Mouse (Mus musculus) macrophage (primary cell): Measurements from ENCODE around the gene Abi1. TPM values are rescaled to one million over a fixed set of nuclear protein-coding genes. Genes with fewer than 3 reads are reported as not detected.
"Not testable (repeated sequence)": the region's sequence is repeated elsewhere in the genome, so short reads cannot be mapped to it uniquely, and the experiment has no call there.

ENCODE experiments used
- H3K27ac ChIP-seq: fragments of 350-480 bp; formaldehyde crosslinking; 2 replicates; pipeline ENCODE4 v1.9.0; 2021
- H3K36me3 ChIP-seq: fragments of 350-480 bp; formaldehyde crosslinking; 2 replicates; pipeline ENCODE4 v1.9.0; 2021; ENCODE audit errors: inconsistent target
- H3K4me3 ChIP-seq: fragments of 350-480 bp; formaldehyde crosslinking; 2 replicates; pipeline ENCODE4 v1.9.0; 2021; ENCODE audit errors: inconsistent target
- H3K79me2 ChIP-seq: fragments of 350-480 bp; formaldehyde crosslinking; 2 replicates; pipeline ENCODE4 v1.9.0; 2021; ENCODE audit errors: inconsistent target
- WGBS: methylation state at CpG from one replicate; pipeline ENCODE4 v1.1.7; 2026; ENCODE audit warnings: inconsistent platforms; ENCODE audit not compliant: missing documents; 5-methylcytosine and 5-hydroxymethylcytosine counted together
- polyA plus RNA-seq: library from polyadenylated mRNA; stranded (reverse); fragments of 250-400 nt; gene quantifications from 3 replicates; pipeline ENCODE4 v1.2.4, GENCODE M21; 2018; ENCODE audit warnings: inconsistent platforms

Gene Abi1
- polyA plus RNA-seq, 1 experiment from 2014 or later = 184 TPM

DNA sequence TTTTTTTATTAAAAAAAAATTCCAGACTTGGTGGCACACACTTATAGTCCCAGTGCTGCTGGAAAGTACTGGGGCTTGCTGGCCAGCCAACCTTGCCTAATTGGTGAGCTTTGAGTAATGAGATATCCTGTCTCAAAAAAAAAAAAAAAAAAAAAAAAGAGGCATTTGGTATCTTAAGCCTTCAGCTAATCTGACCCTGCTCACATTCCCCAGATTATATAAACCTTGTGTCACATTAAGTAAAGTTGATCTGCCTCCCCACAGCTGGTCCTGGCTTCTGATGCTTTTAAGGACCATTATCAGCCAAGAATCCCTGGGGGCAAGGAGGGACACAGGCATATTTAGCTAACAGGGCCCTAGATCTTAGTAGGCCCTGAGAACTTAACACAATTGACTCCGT, 5.7 kb upstream of the Abi1 start:
- WGBS = 60% methylated on average over 1 of the region's 1 CpGs
- H3K79me2 ChIP-seq = no peaks in the 10 kb centered on the region
- no peak overlapping the region for H3K27ac ChIP-seq
- H3K36me3 ChIP-seq = no peaks in the 10 kb centered on the region
- H3K4me3 ChIP-seq = no peak overlapping the region

DNA sequence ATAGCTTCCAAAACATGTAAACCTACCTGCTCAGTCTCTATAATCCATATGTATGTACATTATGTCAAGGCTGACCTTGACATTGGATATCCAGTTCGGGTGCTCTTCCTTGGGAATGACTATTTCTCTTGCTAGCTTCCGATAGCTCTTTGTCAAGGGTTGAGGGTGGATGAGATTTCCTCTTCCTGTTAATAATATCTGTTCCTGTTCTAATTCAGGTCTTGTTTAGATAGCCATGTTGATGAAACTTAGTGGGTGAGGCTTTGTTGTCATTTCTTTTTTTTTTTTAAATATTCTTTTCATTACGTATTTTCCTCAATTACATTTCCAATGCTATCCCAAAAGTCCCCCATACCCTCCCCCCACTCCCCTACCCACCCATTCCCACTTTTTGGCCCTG, 2.1 kb upstream of the Abi1 start:
- H3K79me2 ChIP-seq = peaks cover 23% of the 10 kb centered on the region
- no peaks in the 10 kb centered on the region for H3K36me3 ChIP-seq
- WGBS = 80% methylated on average over 2 of the region's 3 CpGs
- peak overlapping the region; percentile 96 for H3K27ac ChIP-seq
- H3K4me3 ChIP-seq = no peak overlapping the region

DNA sequence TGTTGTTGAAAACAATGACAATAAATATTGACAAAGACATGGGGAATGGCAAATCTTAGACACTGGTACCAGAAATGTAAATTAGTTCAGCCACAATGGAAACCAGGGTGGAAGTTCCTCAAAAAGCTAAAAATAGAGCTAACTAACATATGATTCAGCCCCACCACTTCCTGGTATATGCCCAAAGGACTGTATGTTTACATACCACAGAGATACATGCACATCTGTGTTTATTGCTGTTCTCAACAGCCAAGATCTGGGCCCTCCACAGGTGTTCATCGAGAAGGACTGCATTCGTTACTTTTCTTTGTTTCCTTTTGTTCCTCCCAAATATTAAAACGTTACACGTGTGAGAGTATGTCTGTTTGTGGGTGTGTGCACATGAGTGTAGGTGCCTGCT, 1.4 kb upstream of the Abi1 start:
- peaks cover 31% of the 10 kb centered on the region for H3K79me2 ChIP-seq
- H3K36me3 ChIP-seq = no peaks in the 10 kb centered on the region
- 2% methylated on average over 4 of the region's 4 CpGs for WGBS
- peak overlapping the region; percentile 96 for H3K27ac ChIP-seq
- H3K4me3 ChIP-seq = no peak overlapping the region

DNA sequence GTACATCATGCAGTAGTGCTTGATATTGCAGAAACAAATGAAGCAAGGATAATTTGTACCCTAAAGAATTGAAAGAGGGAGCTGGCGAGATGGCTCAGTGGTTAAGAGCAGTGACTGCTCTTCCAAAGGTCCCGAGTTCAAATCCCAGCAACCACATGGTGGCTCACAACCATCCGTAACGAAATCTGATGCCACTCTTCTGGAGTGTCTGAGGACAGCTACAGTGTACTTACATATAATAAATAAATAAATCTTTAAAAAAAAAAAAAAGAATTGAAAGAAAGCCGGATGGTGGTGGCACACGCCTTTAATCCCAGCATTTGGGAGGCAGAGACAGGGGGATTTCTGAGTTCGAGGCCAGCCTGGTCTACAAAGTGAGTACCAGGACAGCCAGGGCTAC, 649 bp upstream of the Abi1 start:
- peaks cover 38% of the 10 kb centered on the region for H3K79me2 ChIP-seq
- not testable (repeated sequence) for H3K4me3 ChIP-seq, H3K36me3 ChIP-seq
- H3K27ac ChIP-seq = peak overlapping the region; percentile 96
- WGBS = 35% methylated on average over 4 of the region's 7 CpGs

DNA sequence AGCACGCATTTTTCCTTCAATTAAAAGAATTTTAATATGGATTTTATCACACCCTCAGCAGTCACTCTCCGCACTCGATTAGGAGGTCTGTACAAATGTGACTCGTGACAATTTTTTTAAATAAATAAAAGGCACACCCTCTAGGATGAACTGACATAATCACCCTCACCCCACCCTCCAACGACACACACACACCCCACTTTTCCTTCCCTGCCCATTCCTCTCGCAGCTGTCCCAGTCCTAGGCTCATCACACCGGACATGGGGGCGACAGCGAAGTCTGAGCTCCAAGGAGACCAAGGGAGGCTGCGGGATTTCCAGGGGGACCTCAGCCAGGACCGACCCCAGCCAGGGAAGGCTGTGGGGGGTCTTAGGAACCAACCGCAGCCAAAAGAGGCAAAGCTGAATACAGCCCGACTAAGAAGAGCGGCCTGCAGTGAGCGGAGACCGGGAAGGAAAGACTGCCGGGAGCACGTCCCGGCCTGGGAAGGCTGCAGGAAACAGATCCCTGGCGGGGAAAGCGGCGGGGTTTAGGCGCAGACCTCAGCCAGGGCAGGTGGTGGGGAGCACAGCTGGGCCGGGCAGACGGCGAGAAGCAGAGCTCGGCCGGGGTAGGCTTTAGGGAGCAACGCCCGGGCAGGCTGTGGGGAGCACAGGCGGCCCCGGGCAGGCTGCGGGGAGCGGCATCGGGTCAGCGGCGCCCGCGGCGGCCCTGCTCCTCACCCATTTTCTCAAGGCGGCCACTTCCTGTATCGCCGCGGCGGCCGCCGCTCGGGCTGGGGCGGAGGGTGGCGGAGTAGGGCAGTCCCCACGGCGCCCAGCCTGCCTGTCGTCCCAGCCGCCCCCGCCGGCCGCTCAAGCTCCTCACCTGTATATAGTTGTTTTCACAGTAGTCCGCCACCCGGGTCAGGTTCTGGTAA, 700 bp downstream of the Abi1 start:
- Histone ChIP-seq H3K79me2 (peaks cover 52% of the 10 kb centered on the region), H3K4me3 (peak overlapping the region; percentile 98), H3K36me3 (no peaks in the 10 kb centered on the region), H3K27ac (peak overlapping the region; percentile 96)
- 1% methylated on average over 43 of the region's 59 CpGs for WGBS

DNA sequence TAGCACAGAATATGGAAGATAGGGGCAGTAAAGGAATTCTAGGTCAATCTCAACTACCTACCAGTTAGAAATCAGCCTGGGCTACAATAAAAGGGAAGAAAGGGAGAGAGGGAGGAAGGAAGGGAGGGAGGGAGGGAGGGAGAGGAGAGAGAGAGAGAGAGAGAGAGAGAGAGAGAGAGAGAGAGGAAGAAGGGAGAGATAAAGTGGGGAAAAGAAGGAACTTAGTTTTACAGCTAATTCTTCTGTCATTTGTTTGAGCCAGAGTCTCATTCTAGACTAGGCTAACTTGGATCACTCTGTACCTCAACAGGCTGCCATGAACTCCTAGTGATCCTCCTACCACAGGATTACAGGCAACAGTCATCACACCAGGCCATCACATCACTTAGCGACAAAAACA, 4.6 kb downstream of the Abi1 start:
- Histone ChIP-seq H3K4me3 (no peak overlapping the region), H3K36me3 (peaks cover 6% of the 10 kb centered on the region; the same call in 1 of the 2 replicates), H3K27ac (no peak overlapping the region), H3K79me2 (peaks cover 91% of the 10 kb centered on the region)
- WGBS = 100% methylated on average over 1 of the region's 1 CpGs

DNA sequence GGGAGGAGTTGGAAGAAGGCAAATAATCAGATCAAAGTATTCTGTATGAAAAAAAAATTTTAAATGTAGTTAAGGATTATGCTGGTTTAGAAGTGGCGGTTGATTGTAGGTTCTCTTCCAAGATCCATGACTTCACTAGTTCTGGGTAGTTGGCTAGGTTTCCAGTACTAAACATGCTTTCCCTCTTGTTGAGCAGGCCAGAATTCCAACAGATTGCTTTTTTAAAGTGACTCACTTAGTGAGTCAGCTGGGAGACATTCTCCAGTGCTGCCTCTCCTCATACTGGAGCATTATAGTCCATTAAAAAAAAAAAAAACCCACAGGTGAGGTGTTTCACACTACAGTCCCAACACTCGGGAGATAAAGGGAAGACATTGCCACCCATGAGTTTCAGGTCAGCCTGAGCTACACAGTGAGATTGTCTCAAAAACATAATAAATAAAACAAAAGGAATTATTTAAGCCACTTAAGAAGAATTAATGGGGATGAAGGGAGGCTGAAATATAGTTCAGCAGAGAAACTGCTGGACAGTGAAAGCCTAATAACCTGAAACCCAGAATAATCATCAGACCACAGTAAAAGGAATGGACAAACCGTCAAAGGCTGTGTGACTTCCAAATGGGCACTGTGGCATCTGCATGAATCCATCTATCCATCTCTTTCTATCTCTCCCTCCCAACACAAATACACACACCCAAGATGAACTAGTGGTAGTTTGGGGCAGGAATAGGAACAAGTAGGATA, 5.2 kb downstream of the Abi1 start:
- Histone ChIP-seq H3K4me3 (no peak overlapping the region), H3K79me2 (peaks cover 97% of the 10 kb centered on the region), H3K36me3 (peaks cover 11% of the 10 kb centered on the region; the same call in 1 of the 2 replicates), H3K27ac (no peak overlapping the region)
- 91% methylated on average over 3 of the region's 3 CpGs for WGBS

DNA sequence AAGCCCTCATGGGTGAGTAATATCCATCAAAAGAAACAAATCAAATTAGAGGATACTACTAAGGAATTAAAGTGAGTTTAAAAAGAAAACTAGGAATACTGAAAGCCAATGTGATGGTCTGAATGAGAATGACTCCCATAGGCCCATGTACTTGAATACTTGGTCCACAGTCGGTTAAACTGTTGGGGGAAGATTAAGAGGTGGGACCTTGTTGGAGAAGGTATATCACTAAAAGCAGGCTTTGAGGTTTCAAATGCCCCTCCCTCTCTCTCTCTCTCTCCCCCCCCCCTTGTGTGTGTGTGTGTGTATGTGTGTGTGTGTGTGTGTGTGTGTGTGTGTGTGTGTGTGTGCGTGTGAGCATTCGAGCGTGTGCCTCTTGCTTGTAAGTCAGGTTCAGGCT, 9.4 kb downstream of the Abi1 start:
- Histone ChIP-seq H3K36me3 (peaks cover 20% of the 10 kb centered on the region; the same call in 1 of the 2 replicates), H3K4me3 (no peak overlapping the region), H3K27ac (no peak overlapping the region), H3K79me2 (peaks cover 100% of the 10 kb centered on the region)
- whole genome bisulfite sequencing = 88% methylated on average over 1 of the region's 4 CpGs

DNA sequence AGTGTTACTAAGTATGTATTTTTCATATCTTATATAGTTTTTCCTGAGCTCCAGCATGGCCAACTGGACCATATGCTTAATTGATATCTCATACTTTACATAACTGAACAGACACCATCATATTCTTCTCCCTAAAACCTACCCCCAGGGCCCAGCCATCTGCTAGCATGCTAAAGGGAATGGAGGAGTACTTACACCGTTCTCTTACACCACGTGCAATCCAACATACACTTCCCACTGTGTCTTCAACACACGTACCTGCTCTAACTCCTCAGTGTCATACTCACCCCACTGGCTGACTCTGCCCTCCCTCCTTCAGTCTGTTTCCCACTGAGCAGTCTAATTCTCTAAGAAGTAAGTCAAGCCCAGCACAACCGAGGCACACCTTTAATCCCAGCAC, 11.2 kb downstream of the Abi1 start:
- peaks cover 20% of the 10 kb centered on the region; the same call in 1 of the 2 replicates for H3K36me3 ChIP-seq
- WGBS = 86% methylated on average over 4 of the region's 4 CpGs
- no peak overlapping the region for H3K4me3 ChIP-seq
- peaks cover 100% of the 10 kb centered on the region for H3K79me2 ChIP-seq
- H3K27ac ChIP-seq = no peak overlapping the region

DNA sequence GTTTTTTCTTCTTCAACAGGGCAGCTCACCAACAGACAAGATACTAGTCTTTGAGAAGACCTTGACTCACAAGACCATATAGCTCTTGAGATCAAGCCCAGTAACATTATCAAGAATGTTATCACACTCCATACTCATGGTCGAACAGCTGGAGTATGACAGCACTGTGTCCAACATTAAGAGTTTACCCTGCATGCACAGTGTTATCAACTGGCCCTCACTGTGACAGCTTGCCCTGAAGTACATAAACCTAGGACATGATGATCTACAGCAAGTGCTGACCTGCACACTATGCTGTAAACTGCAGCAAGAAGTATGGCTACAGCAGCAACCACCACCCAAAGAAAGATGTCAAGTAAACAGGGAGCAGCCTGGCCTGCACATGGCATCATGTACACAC, 13.7 kb downstream of the Abi1 start:
- H3K36me3 ChIP-seq = peaks cover 20% of the 10 kb centered on the region; the same call in 1 of the 2 replicates
- H3K27ac ChIP-seq = no peak overlapping the region
- H3K4me3 ChIP-seq = no peak overlapping the region
- H3K79me2 ChIP-seq = peaks cover 100% of the 10 kb centered on the region
- 89% methylated on average over 1 of the region's 1 CpGs for WGBS

DNA sequence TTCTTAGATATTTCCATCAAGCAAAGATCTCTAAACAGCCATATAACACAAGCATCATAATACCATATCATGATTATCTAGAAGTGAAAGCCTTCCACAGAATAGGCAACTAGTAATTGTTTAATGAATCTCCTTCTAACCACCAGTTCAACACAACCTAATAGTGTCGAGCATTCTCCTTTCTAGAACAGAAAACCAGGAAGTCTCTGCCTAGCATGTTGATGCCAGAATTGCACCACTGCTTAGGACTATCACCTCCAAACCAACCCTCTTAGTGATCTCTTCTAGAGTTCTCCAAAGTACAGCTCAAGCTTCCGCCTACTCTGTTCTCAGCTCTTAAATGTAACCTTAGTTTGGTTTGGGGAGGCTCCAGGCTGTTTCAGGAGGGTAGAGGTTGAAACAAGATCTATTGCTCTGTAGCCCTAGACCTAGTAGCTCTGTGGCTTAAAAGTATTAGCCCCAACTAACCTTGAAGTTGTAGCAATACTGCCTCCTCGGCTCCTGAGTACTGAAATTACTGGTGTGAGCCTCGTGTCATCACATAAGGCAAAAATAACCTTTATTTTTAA, 16.2 kb downstream of the Abi1 start:
- Histone ChIP-seq H3K36me3 (peaks cover 5% of the 10 kb centered on the region; the same call in 1 of the 2 replicates), H3K4me3 (no peak overlapping the region), H3K79me2 (peaks cover 100% of the 10 kb centered on the region), H3K27ac (no peak overlapping the region)
- 76% methylated on average over 4 of the region's 4 CpGs for WGBS

DNA sequence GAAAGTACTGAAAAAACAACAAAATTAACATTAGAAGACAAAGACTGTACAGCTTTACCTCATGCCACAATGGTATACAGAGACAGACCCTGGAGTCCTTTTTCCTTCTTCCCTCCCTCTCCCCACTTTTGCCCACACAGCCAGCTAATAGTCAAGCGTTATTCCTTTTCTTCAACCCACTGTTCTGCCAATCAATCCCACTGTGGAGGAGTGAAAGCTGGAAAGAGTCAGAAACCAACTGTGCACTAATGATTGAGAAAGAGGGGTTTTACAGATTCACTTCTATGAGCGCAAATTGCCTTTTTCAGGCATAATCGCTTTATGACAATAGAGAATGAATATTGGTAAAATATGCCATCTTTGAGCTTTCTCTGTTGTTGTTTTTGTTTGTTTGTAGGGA, 17.0 kb downstream of the Abi1 start:
- Histone ChIP-seq H3K36me3 (peaks cover 5% of the 10 kb centered on the region; the same call in 1 of the 2 replicates), H3K79me2 (peaks cover 100% of the 10 kb centered on the region), H3K27ac (no peak overlapping the region), H3K4me3 (no peak overlapping the region)
- WGBS = 100% methylated on average over 3 of the region's 3 CpGs

DNA sequence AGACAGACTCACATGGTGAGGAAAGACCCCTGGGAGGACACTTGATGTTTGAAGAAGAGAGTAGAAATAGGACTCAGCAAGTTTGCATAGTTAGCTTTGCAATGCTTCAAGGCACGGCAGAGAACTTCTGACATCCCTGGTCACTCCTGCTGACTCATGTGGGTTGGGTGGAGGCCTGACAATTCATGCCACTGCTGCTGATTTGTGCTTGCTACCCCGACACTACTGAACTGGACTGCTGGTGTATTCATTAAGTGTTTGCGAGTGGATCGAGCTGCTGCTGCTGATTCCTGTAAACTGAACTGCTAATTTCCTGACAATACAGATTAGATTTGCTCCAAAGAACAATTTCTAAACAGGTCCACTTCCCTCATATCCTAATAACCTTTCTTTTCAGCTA, 18.3 kb downstream of the Abi1 start:
- Histone ChIP-seq H3K27ac (peak overlapping the region; percentile 32), H3K4me3 (no peak overlapping the region)
- WGBS = 30% methylated on average over 4 of the region's 4 CpGs

DNA sequence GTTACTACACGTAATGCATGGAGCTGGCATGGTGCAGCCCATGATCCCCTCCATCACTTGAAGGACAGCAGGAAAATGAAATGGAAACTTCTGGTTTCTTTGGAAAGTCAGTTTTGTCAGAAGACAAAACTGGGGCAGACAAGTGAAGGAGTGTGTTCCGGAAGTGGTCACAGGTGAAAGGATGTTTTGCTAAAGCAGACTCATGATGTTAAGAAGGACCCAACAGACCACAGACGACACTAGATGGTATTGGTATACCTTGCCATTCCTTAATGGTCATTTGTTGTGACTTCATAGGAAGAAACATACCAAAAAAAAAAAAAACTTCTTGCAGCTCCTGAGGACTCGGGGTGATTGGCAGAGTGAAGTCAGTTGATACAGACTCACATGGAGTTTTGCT, 18.7 kb downstream of the Abi1 start:
- Histone ChIP-seq H3K27ac (0 out of 2 replicates have a peak overlapping the region, but pooled peaks have one; percentile 4), H3K79me2 (peaks cover 100% of the 10 kb centered on the region), H3K4me3 (no peak overlapping the region), H3K36me3 (no peaks in the 10 kb centered on the region)
- WGBS = 90% methylated on average over 4 of the region's 4 CpGs

More for the DNA sequence above, 18.3 kb downstream of the Abi1 start:
- H3K36me3 ChIP-seq = no peaks in the 10 kb centered on the region
- peaks cover 100% of the 10 kb centered on the region for H3K79me2 ChIP-seq
